Comparison of ENCODE assay signal across 28 mouse cellular contexts in genomic region chr13:57484426-57485168, GRCm38 (mm10).
DNase-seq lines count a peak whose midpoint lies in the region; ATAC-seq lines count a peak whose summit lies in the region.
"Had no signal": no experiment of that assay in that cellular context is flagged by ENCODE, and none has a peak within 500 bp of the region (broad histone marks: within the 10 kb centered on the region; RNA-seq: fewer than 3 reads in every experiment).

No protein-coding gene starts in this region.

- H3K27me3 ChIP-seq in heart, embryonic 10.5 days (ENCODE audit: insufficient read depth, poor library complexity, severe bottlenecking), result peaks cover 6% of the 10 kb centered on the region; the same call in 1 of the 2 replicates
- H3K27me3 ChIP-seq in midbrain, embryonic 14.5 days (ENCODE audit: control insufficient read depth, insufficient read depth, low read length), result no peaks in the 10 kb centered on the region
- no peaks in the 10 kb centered on the region for H3K27me3 ChIP-seq in midbrain, embryonic 11.5 days (ENCODE audit: control insufficient read depth, insufficient read depth, low read length)
- H3K27me3 ChIP-seq: CH12.LX; forebrain, embryonic 15.5 days; limb, embryonic 15.5 days; liver, embryonic 13.5 days; megakaryocyte, embryonic 14.5 days; midbrain, embryonic 13.5 days; neural tube, embryonic 12.5 days had no signal

- no peaks in the 10 kb centered on the region for H3K4me1 ChIP-seq in heart, embryonic 10.5 days
- no peaks in the 10 kb centered on the region for H3K4me1 ChIP-seq in midbrain, embryonic 14.5 days (ENCODE audit: control insufficient read depth, insufficient read depth, low read length)
- no peaks in the 10 kb centered on the region for H3K4me1 ChIP-seq in midbrain, embryonic 11.5 days (ENCODE audit: control insufficient read depth, insufficient read depth, low read length)
- H3K4me1 ChIP-seq: forebrain, embryonic 15.5 days; hindbrain, embryonic 10.5 days; limb, embryonic 15.5 days; liver, embryonic 13.5 days; megakaryocyte, embryonic 14.5 days; neural tube, embryonic 12.5 days had no signal

- ATAC-seq in midbrain, embryonic 14.5 days (ENCODE audit: low FRiP score, low TSS enrichment), result no peak
- no peak for ATAC-seq in midbrain, embryonic 11.5 days (ENCODE audit: low FRiP score)
- ATAC-seq: activated CD4-positive, CD25-positive, alpha-beta regulatory T cell, adult 4 months; forebrain, embryonic 15.5 days; lung, postnatal 0 days; midbrain, embryonic 13.5 days had no signal

- H3K27ac ChIP-seq in heart, embryonic 10.5 days, result no peak overlapping the region
- H3K27ac ChIP-seq in midbrain, embryonic 14.5 days (replicated peaks; ENCODE audit: low read depth, low read length), result no peak overlapping the region
- H3K27ac ChIP-seq in midbrain, embryonic 11.5 days (ENCODE audit: low read depth, low read length), result no peak overlapping the region
- H3K27ac ChIP-seq: forebrain, embryonic 15.5 days; hindbrain, embryonic 10.5 days; layer of hippocampus, adult 2 months; limb, embryonic 10.5 days; limb, embryonic 15.5 days; liver, embryonic 13.5 days; midbrain, embryonic 13.5 days; neural tube, embryonic 12.5 days had no signal

- no peaks in the 10 kb centered on the region for H3K9me3 ChIP-seq in heart, embryonic 10.5 days
- no peaks in the 10 kb centered on the region for H3K9me3 ChIP-seq in midbrain, embryonic 14.5 days (ENCODE audit: control insufficient read depth, low read length)
- no peaks in the 10 kb centered on the region for H3K9me3 ChIP-seq in midbrain, embryonic 11.5 days (ENCODE audit: control insufficient read depth, low read length)
- H3K9me3 ChIP-seq: forebrain, embryonic 15.5 days; hindbrain, embryonic 10.5 days; limb, embryonic 10.5 days; limb, embryonic 15.5 days; liver, embryonic 13.5 days; midbrain, embryonic 13.5 days; neural tube, embryonic 12.5 days had no signal

- H3K9ac ChIP-seq in midbrain, embryonic 14.5 days (replicated peaks; ENCODE audit: low read length), result no peak overlapping the region
- H3K9ac ChIP-seq in midbrain, embryonic 11.5 days (ENCODE audit: low read length), result no peak overlapping the region
- H3K9ac ChIP-seq: forebrain, embryonic 15.5 days; limb, embryonic 15.5 days; liver, embryonic 13.5 days; midbrain, embryonic 13.5 days; neural tube, embryonic 12.5 days had no signal

- no peaks in the 10 kb centered on the region for H3K36me3 ChIP-seq in heart, embryonic 10.5 days
- H3K36me3 ChIP-seq in midbrain, embryonic 14.5 days (ENCODE audit: control insufficient read depth, insufficient read depth, low read length), result no peaks in the 10 kb centered on the region
- no peaks in the 10 kb centered on the region for H3K36me3 ChIP-seq in midbrain, embryonic 11.5 days (ENCODE audit: control insufficient read depth, insufficient read depth, low read length)
- H3K36me3 ChIP-seq: forebrain, embryonic 15.5 days; hindbrain, embryonic 10.5 days; limb, embryonic 10.5 days; limb, embryonic 15.5 days; liver, embryonic 13.5 days; midbrain, embryonic 13.5 days; neural tube, embryonic 12.5 days had no signal

- WGBS in heart, embryonic 10.5 days, result 79% methylated on average over 16 of the region's 16 CpGs
- WGBS in midbrain, embryonic 14.5 days, result 78% methylated on average over 16 of the region's 16 CpGs
- WGBS in midbrain, embryonic 11.5 days, result 86% methylated on average over 16 of the region's 16 CpGs

- DNase-seq in adrenal gland, postnatal 10 days, result peak; percentile 13
- DNase-seq in adrenal gland, postnatal 25 days, result no peak
- peak; percentile 81 for DNase-seq in heart, adult 11 months
- DNase-seq in heart, embryonic 10.5 days (ENCODE audit: low spot score), result no peak
- peak; percentile 12 for DNase-seq in midbrain, embryonic 14.5 days
- DNase-seq in midbrain, embryonic 11.5 days (ENCODE audit: low spot score, missing footprints), result no peak
- DNase-seq in brain, adult 2 months (ENCODE audit: low read depth, low spot score), result peak; percentile 69
- DNase-seq: adrenal gland, adult 2 months; cerebellum, postnatal 36 days; heart, postnatal 14 days; kidney, adult 18-20 months; kidney, postnatal 36 days; liver, embryonic 13.5 days; lung, adult 18-20 months; lung, postnatal 4 days; spleen, adult 18-20 months; thymus, postnatal 14 days had no signal

- no peak overlapping the region for H3K4me3 ChIP-seq in heart, embryonic 10.5 days
- H3K4me3 ChIP-seq in midbrain, embryonic 14.5 days (replicated peaks; ENCODE audit: low read depth, low read length), result no peak overlapping the region
- no peak overlapping the region for H3K4me3 ChIP-seq in midbrain, embryonic 11.5 days (ENCODE audit: low read depth, low read length)
- H3K4me3 ChIP-seq: forebrain, embryonic 15.5 days; hindbrain, embryonic 10.5 days; layer of hippocampus, adult 2 months; limb, embryonic 10.5 days; limb, embryonic 15.5 days; liver, embryonic 13.5 days; megakaryocyte, embryonic 14.5 days; midbrain, embryonic 13.5 days; neural tube, embryonic 12.5 days had no signal

- H3K4me2 ChIP-seq in midbrain, embryonic 14.5 days (ENCODE audit: low read length), result no peak overlapping the region
- H3K4me2 ChIP-seq in midbrain, embryonic 11.5 days, result no peak overlapping the region
- H3K4me2 ChIP-seq: forebrain, embryonic 15.5 days; limb, embryonic 15.5 days; liver, embryonic 13.5 days; midbrain, embryonic 13.5 days; neural tube, embryonic 12.5 days had no signal

Comparison
In these comparisons a context has a peak if more than half of its experiments do, and no peak if none do; other contexts are left out.
1. DNase-seq: peak in adrenal gland, postnatal 10 days (single experiment), heart, adult 11 months (single experiment), midbrain, embryonic 14.5 days (single experiment) and brain, adult 2 months (single experiment); none in adrenal gland, postnatal 25 days (single experiment), heart, embryonic 10.5 days (single experiment) and midbrain, embryonic 11.5 days (single experiment).